Mouse (Mus musculus): ENCODE measurements around the gene Pdcd11.

GRCm38 (mm10) chr19:47043608-47044007, 47.0 kb upstream of the Pdcd11 start:
- no peak for TF ChIP-seq CTCF (IDR thresholded peaks at IDR 0.05; ENCODE audit: control insufficient read depth, insufficient read depth, insufficient replicate concordance, low read depth, low read length)
- TF ChIP-seq POLR2A (IDR thresholded peaks at IDR 0.05; ENCODE audit: control insufficient read depth, low read depth, low read length), result no peak
